Mouse (Mus musculus): Measurements from ENCODE around the gene Spdef. TPM values are rescaled to one million over a fixed set of nuclear protein-coding genes. Genes with fewer than 3 reads are reported as not detected.

The Spdef gene
- total RNA-seq, 2 experiments from 2014 or later, result 0.26 TPM; not detected in 1

DNA sequence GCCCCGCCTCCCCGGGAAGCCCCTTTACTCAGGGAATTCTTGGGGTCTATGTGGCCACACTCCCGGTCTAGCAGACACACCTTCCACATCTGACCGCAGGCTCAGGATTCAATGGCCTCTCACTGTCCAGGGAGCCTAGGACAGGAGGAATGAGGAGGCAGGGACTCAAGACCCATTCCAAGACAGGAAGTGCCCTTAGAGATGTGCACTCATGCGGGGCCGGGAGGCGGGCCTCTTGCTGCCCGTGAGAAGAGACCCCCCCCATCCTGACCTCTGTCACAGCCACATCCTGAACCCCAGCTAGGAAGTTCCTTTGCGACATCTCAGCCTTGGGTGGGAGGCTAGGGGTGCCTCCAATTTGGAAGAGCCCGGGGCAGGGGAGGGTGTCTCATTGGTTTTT is 3.7 kb downstream of the Spdef start:
- DNase-seq, result no peak

DNA sequence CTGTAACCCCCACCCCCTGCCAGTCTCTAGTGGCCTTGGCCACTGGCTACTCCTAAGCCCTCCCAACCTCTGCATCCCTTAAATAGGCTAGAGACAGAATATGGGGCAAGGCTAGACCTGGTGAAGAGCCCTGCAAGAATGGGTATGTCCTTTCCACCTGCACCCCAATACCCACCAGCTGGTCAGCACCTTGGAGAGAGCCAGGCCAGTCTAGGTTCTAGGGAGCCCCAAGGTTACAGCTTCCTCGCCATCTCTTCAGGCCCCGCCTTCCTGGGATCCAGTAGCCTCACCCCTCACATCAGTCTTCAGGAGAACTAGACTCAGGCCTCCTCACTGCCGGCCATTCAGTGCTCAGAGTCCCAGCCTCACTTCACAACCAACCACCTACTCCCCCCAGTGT is 4.4 kb downstream of the Spdef start:
- no peak for DNase-seq

DNA sequence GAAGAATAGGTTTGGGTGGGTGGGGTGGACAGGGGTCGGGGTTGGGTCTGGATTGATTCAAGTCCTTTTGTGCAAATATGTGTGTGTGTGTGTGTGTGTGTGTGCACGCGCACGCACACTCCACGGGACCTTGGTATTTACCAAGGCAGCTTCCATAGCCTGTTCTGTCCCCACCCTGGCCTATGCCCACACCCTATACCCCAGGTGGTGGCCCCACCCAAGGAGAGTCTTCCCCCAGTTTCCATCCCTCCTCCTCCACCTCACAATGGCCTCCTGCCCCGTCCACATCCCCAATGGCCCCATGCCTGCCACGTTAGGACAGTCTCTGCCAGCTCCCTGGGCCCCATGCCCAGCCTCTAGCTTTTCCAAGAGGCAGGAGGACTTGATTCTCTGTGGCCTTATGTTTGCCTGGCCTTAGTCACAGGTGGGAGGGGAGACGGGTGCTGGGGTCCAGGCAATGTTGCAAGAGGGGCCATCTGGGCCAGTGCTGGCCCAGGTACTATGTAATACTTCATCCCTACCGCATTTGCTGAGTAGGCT is 7.6 kb downstream of the Spdef start:
- DNase-seq, result peak; percentile 47

DNA sequence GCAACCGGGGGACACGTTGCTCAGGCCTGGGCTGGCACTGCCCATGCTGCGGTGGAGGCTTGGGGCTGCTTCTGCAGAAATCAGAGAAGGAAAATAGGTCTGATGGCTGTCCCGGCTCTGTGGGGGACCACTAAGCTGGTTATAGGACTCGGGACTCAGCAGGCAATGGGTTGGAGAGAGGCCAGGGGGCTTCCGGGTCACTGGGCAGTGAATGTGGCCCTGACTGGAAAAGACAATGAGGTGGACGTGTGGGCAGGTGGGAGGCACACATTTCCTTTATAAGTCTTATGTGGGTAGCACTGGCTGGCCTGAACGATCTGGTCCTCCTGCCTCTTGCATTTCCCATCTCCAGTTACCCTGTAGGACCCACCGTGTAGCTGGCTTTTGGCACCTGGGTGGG is 8.4 kb downstream of the Spdef start:
- no peak for DNase-seq

DNA sequence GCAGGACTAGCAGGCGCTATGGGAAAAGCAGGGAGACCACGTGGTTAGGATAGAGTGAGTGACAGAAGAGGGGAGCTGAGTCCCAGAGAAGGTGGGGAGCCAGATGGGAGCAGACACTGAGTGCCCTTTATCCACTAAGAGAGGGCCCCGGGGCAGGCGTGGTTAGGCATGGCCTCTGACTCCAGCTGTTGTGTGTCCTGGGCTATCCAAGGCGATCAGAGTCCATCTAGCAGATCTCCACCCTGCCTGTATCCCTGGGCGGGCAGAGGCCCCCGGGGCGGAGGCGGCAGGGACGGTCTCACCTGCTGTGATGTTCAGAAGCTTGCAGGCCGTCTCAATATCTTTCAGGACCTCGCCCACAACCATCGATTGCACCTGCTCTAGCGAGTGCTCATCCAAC is 9.1 kb downstream of the Spdef start:
- no peak for DNase-seq

DNA sequence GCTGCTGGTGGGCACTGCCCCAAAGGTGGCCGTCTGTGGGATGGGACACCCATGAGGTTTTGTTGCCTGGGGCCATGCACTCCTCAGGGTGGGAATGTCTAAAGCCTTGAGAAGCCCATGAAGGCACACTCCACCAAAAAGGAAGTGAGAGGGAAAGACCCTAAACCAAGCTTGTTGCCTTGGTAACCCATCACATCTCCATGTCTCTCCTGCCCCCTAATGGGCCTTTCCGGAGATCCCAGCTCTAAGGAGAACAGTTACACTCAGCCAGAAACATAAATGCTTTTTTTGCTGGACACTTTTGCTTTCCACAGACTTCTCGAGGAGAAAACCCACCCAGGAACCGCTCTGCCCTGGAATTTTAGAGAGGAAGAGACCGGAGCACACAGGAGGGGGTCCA is 10.5 kb downstream of the Spdef start:
- no peak for DNase-seq

DNA sequence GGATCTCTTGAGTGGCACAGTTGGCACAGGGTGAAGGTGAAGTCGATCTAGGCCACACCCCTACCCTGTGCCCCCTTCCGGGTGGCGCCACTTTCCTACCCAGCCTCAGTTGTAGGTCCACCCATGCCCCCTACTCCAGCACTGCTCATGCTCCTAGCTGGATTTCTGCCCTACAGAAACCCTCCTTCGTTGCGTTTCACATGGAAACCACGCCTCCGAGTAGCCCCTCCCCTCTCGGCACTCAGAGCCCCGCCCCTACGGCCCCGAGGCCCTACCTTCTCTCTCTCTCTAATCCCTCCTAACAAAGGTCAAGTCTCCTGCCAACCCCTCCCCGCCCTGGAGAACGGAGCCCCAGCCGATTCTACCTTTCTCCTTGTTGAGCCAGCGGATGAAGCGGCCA is 12.0 kb downstream of the Spdef start:
- DNase-seq, result no peak

DNA sequence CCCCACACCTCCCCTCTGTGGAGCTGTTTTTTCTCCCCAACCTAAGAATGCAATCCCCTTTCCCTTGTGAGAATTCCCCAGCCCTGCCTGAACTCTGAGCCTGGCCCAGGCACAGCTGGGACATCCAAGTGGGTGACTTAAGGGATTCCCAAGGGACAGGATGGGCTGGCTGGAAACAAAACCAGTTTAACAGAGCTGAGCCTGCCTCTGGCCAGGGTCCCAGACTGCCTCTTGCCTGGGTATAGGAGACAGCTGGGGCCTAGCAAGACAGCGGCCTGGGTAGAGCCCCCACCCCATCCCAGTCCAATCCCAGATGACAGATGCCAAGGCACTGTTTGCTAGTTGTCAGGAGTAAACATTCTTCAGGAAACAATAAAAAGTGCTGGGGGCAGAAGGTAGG is 15.9 kb downstream of the Spdef start:
- DNase-seq, result no peak

DNA sequence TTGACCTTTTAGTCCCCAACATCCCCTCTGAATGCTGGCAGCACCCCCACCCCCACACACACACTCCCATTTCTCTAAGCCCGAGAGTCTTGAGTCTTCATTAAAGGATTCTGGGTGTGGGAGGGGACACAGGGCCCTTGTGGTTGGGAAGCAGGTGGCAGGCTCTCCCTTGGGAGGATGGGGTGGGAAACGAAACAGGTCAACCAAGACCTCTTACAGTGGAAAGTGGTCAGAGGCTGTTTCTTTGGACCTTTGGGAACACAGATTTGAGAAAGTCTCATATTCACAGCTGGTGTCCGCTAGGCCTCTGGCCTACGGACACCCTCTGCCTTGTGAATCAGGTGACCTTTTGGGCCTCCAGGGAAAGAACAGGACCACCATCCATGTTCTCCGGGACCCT is 19.1 kb downstream of the Spdef start:
- DNase-seq, result no peak

DNA sequence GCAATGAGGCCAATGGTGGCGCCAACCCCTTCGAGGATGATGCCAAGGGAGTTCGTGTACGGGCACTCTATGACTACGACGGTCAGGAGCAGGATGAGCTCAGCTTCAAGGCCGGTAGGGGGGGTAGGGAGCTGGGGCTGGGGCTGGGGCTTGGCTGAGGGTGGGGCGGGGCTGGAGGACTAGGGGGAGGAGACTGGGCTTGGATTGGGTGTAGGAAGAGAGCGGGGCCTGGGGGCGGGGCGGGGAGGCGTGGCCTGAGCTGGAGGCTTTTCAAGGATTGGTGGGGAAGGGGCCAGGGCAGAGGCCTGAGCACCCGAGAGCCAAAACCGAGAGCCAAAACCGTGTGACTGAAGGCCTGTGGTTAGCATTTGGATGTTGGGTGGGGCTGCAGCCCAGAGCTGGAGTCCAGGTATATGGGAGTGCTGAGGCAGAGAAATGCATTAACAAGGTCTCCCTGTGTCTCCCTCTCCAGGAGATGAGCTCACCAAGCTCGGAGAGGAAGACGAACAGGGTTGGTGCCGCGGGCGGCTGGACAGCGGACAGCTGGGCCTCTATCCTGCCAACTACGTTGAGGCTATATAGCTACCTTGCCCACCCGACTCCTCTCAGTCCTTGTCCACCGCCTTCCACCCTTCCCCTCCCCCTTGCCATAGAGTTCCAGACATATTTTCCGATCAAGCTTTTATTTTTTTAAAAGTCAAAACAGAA is 20.6 kb downstream of the Spdef start:
- peak; percentile 73 for DNase-seq

DNA sequence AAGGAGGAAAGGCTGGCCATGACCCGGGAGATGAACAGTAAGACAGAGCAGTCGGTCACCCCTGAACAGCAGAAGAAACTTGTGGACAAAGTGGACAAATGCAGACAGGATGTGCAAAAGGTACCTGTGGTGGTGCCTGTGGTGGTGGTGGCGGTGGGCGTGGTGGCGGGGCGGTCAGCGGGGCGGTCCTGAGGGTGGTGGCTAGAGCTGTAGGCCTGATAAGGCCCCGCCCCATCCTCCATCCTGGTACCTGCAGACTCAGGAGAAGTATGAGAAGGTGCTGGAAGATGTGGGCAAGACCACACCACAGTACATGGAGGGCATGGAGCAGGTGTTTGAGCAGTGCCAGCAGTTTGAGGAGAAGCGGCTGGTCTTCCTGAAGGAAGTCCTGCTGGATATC is 23.1 kb downstream of the Spdef start:
- no peak for DNase-seq

DNA sequence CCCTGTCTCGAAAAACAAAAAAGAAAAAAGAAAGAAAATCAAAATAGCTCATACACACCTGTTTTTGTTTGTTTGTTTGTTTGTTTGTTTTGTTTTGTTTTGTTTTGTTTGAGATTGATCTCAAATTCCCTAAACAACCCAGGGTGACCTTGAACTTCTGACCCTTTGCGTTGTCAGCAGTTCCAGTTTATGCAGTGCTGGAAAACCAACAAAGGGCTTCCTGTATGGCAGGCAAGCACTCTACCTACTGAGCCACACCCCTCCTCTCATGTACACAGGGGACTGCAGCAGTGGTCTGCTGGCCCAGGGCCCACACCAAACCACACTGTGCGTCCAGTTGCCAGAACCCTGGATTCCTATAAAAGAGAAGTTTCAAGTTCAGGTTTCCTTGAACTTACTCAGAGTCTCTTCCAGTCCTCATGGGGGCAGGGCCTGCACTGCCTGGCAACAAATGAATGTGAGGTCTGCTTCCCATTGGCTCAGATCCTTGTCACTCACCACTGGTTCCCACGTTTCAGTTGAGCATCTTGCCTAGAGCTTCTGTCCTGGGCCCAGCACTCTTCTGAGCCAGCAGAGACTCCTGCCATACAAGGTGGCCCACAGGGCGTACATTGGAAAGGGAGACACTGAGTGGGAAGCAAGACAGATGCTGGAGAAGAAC is 24.7 kb downstream of the Spdef start:
- no peak for DNase-seq

DNA sequence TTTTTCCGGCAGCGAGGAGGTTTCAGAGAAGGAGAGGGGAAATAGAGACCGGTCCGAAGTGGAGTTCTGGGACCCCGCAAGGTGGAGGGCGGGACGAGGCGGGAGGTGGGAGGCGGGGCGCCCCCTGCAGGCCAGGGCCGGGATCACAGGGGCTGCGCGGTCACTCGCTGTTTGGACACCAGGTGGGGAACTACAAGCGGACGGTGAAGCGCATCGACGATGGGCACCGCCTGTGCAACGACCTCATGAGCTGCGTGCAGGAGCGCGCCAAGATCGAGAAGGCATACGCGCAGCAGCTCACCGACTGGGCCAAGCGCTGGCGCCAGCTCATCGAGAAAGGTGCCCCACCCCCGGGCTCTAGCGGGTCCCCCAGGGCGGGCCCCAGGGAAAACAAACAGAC is 26.2 kb downstream of the Spdef start:
- DNase-seq, result no peak

DNA sequence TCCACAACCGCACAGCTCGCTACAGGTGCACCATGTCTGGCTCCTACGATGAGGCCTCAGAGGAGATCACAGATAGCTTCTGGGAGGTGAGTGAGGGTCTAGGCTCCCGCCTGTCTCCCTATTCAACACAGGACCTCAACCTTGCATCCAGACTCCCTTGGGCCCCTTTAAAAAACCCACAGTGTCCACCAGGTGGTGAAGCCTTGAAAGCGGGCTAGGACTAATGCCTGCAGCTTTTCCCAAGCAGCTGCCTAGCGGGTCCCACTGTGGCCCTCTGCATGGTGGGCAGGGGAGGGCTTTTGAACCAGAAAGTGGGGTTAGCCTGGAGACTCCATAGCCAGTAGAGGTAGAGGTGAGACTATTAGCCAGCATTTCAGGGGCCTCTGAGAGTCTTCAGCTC is 26.9 kb downstream of the Spdef start:
- DNase-seq, result no peak

DNA sequence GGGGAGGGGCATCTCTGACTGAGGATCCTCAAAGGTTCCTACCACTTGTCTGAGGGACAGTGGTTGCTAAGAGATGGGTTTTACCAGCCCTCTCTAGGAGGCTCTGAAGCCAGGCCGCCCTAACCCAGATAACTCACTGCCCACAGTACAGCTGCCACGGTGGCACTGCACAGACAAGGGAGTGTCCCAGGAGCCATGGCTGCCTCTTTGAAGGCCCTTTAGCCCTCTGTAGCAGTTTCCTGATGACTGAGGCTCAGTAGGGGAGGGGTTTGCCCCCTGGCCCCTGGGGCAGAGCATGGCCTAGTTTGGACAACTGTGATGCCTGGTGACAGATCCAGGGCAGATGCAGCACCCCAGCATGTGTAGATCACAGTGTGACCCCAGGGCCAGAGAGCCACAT is 27.9 kb downstream of the Spdef start:
- no peak for DNase-seq

DNA sequence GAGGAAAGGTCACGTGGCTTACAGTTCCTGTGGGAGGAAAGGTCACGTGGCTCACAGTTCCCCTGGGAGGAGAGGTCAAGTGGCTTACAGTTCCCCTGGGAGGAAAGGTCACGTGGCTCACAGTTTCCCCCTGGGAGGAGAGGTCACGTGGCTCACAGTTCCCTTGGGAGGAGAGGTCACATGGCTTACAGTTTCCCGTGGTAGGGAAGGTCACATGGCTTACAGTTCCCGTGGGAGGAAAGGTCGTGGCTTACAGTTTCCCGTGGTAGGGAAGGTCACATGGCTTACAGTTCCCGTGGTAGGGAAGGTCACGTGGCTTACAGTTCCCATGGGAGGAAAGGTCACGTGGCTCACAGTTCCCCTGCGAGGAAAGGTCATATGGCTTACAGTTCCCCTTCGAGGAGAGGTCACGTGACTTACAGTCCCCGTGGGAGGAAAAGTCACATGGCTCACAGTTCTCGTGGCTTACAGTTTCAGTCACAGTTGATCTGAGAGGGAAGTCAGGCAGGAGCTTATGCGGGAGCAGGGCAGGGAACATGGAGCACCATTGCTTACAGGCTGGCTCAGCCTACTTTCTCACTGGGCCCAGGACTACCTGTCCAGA is 29.0 kb downstream of the Spdef start:
- no peak for DNase-seq

DNA sequence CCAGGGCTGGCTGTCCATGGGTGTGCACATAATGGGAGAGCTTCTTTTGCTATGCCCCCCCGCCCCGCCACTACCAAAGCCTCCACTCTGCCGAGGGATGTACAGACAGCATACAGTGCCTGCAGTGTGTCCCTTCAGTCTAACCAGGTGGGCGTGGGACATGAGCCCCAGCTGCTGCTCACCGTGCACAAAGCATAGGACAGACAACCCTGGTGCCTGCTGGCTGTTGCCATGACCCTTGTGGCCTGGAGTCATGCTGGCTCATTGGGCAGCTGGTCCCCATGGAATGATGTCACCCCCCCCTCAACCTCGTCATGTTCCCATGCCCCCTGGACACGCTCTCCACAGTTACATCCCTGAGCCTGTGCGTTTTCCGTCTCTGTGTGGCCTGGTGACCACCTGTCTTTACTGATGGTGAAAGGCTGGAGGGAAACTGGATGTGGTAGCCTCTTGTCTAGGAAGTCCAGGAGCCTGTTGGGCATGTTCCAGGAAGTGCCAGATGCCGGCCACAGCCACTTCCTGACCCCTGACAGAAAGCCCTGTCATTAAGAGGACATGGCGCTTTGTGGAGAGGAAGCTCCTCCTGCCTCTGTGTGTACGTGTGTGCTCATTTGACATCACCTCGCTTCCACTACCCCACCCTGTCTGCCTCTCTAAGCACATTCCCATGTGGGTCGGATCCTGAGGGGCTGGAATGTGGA is 37.6 kb downstream of the Spdef start:
- no peak for DNase-seq

DNA sequence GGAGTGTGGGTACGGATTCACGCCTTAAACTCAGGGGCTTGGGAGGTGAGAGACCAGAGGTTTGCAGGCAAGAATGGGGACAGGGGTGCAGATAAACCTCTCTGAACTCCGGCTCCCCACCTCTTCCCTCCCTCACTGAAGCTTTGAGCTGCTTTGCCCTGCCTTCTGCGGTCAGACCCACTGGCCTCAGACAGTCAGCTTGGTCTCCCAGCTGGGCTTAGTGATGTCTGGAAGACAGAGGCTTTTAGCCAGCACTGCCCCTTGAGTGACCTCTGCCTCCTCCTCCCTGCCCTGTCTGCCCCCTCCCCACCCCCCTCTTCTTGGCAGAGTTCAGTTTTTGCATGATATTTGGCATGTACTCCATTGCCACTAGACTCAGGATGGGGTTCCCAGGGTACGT is 42.4 kb downstream of the Spdef start:
- DNase-seq, result no peak

DNA sequence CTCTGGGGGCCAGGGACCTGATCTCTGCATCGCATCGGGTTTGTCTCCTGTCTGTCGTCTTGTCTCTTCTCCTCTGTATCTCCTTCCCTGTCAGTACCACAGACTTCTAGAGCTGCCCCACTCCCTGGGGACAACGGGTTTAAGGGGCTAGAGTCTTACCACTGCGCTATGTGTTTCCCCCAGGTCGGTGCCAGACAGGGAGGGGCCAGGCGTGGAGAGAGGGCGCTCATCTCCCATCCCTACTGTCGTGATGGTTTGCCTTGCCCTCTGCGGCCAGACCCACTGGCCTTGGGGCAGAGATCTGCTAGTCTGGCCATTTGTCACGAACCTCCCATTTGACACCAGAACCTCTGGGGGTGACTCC is 43.2 kb downstream of the Spdef start:
- no peak for DNase-seq

DNA sequence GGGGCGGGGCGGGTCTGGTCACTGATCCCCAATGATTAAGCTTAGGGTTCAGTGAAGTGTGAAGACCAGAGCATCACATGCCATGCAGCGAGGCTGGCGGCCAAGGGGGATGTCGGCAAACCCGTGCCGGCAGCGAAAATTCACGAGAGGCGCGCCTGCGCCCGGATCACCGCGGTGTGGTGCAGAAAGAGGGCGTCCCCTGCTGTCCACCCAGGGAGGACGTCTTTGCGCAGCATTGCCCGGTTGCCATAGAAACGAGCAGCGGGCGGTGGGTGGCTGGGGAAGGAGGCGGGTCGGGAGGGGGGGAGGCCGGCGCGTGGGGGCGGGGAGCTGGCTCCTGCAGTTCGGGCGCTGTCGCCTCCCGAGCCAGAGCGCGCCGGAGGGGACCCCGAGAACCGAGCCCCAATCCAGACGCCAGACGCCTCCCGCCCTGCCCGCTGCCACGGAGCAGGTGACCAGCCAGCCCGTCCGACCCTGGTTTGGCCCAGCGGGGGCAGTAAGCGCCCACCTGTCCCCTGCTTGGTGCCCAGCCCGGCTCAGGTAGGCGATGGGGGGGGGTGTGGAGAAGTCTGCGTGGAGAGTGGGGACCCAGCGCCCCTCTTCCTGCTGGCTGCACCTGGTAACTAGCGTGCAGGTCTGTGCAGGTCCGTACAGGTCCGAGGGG is 43.7 kb downstream of the Spdef start:
- no peak for DNase-seq

DNA sequence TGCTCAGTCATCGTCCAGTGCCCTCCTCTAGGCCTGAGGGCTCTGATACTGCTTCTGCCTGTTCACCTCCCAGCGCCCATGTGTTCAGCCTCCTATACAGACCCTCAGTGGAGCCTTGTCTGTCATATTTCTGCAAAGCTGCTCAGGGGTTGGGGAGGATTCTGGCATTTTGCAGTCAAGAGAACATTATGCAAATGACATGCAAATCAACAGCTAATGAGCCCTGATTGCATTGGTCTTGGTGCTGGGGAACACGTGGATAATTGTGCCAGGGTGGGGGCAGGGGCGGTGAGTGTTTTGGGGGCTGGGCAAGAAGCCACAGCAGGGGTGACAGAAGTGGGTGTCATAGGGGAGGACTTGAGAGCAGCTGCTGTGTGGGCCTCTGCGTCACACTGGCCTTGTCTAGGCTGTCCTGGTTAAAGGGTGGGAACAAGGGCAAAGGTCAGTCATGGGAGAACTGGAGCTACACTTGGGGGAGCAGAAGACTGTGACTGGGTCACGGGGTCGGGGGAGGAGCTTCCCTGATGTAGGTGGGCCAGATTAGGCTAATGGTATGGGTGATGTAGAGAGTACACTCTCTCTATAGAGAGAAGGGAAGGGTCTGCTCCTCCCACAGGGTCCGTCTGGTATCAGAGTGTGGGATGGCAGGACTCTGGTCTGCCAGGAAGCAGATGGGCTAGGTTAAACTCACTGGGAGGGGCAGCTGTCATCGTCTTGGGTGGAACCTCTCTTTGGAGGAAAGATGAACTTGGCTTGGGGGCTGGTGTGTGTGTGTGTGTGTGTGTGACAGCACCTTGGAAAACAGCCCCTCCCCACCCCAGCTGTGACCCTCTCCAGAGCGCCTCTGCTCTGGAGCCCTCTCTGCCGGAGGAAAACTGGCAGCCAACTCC is 49.6 kb downstream of the Spdef start:
- DNase-seq, result no peak
